Mouse (Mus musculus): ENCODE measurements around the gene Gm10160.

- TF ChIP-seq USF1 (IDR thresholded peaks at IDR 0.05; ENCODE audit: low read depth) (no peak), MAX (IDR thresholded peaks at IDR 0.05; ENCODE audit: low read depth) (no peak), POLR2A (IDR thresholded peaks at IDR 0.05; ENCODE audit: insufficient read length, low read depth) (no peak)
Observed at GRCm38 (mm10) chr7:81841439-81841838, 14.2 kb downstream of the Gm10160 start.

Data from myocyte (in vitro differentiated cells).